Mouse (Mus musculus) hindbrain, postnatal 0 days (tissue): Measurements from ENCODE around the gene Fras1. TPM values are rescaled to one million over a fixed set of nuclear protein-coding genes. Genes with fewer than 3 reads are reported as not detected.

ENCODE experiments used
- ATAC-seq: fragments of 200-750 bp; cut with Nextera tagmentation; 2 replicates; pipeline ENCODE4 v1.8.0; 2017; ENCODE audit warnings: mild to moderate bottlenecking, moderate TSS enrichment, moderate library complexity
- DNase-seq: peaks from one replicate; pipeline ENCODE4 v3.0.0-alpha.2; 2015; ENCODE audit warnings: low spot score
- H3K27ac ChIP-seq: fragments of 300-500 bp; sonication (generic); 2 replicates; pipeline ENCODE4 v1.5.1; 2014; ENCODE audit warnings: mild to moderate bottlenecking
- H3K27me3 ChIP-seq: fragments of 300-500 bp; sonication (generic); 2 replicates; pipeline ENCODE4 v1.6.1; 2014; ENCODE audit warnings: low read length, mixed read lengths; ENCODE audit not compliant: insufficient read depth
- H3K36me3 ChIP-seq: fragments of 300-500 bp; sonication (generic); 2 replicates; pipeline ENCODE4 v1.6.1; 2014; ENCODE audit warnings: low read length, mixed read lengths; ENCODE audit not compliant: insufficient read depth
- H3K4me1 ChIP-seq: fragments of 300-500 bp; sonication (generic); 2 replicates; pipeline ENCODE4 v1.6.1; 2014; ENCODE audit warnings: antibody characterized with exemption, low read length, mixed read lengths; ENCODE audit not compliant: insufficient read depth
- H3K4me2 ChIP-seq: fragments of 300-500 bp; sonication (generic); 2 replicates; pipeline ENCODE4 v1.6.1; 2014; ENCODE audit warnings: low read depth, mild to moderate bottlenecking, low read length, moderate library complexity, mixed read lengths
- H3K4me3 ChIP-seq: fragments of 300-500 bp; sonication (generic); 2 replicates; pipeline ENCODE4 v1.5.1; 2014; ENCODE audit warnings: low read length
- H3K9ac ChIP-seq: fragments of 300-500 bp; sonication (generic); replicated peaks from 2 replicates; pipeline ENCODE4 v1.6.1; 2014; ENCODE audit warnings: mild to moderate bottlenecking, low read length, moderate library complexity, mixed read lengths
- H3K9me3 ChIP-seq: fragments of 300-500 bp; sonication (generic); 2 replicates; pipeline ENCODE4 v1.6.1; 2016; ENCODE audit warnings: low read length, mixed read lengths
- CTCF ChIP-seq: IDR thresholded peaks from 2 replicates; pipeline ENCODE4 v1.5.1; 2016; ENCODE audit warnings: antibody characterized with exemption, control low read depth, low read depth
- WGBS: fragments of 180-500 bp; shearing (Covaris S2); extraction: QIAGEN DNeasy Blood & Tissue Kit; methylation state at CpG from one replicate; pipeline ENCODE4 v1.1.7; 2014; 5-methylcytosine and 5-hydroxymethylcytosine counted together
- polyA plus RNA-seq: library from polyadenylated mRNA; unstranded; fragments of >200 nt; fragmentation: Nextera tagmentation; extraction: Ambion mirVana; gene quantifications from 2 replicates; pipeline ENCODE4 v1.2.1, GENCODE M21; 2015
- total RNA-seq: library from RNA; depleted of rRNA; stranded (reverse); fragments of >200 nt; gene quantifications from 2 replicates; pipeline ENCODE4 v1.2.3, GENCODE M21; 2014

Fras1 gene
- total and polyA plus RNA-seq, 2 experiments from 2014 or later, result 2.9 to 15.3 TPM

- no peak overlapping the region for H3K4me3 ChIP-seq
These were observed 426.2 kb downstream of the Fras1 start for GRCm38 (mm10) chr5:96799969-96800368.

GRCm38 (mm10) chr5:96802185-96802584 lies 428.4 kb downstream of the Fras1 start:
- H3K4me1 ChIP-seq, result no peaks in the 10 kb centered on the region
- H3K27ac ChIP-seq, result no peak overlapping the region
- H3K4me3 ChIP-seq, result no peak overlapping the region
- 34% methylated on average over 7 of the region's 7 CpGs for WGBS
- H3K36me3 ChIP-seq, result no peaks in the 10 kb centered on the region
- no peak for DNase-seq
- H3K4me2 ChIP-seq, result no peak overlapping the region
- no peak overlapping the region for H3K9ac ChIP-seq
- no peak for ATAC-seq
- no peaks in the 10 kb centered on the region for H3K9me3 ChIP-seq
- no peaks in the 10 kb centered on the region for H3K27me3 ChIP-seq
- TF ChIP-seq CTCF, result no peak

More at GRCm38 (mm10) chr5:96799969-96800368, 426.2 kb downstream of the Fras1 start:
- no peak for TF ChIP-seq CTCF
- Histone ChIP-seq H3K4me1 (no peaks in the 10 kb centered on the region), H3K9ac (no peak overlapping the region), H3K27ac (no peak overlapping the region), H3K9me3 (no peaks in the 10 kb centered on the region), H3K36me3 (no peaks in the 10 kb centered on the region), H3K27me3 (no peaks in the 10 kb centered on the region), H3K4me2 (no peak overlapping the region)
- ATAC-seq, result no peak
- WGBS, result 93% methylated on average over 9 of the region's 9 CpGs
- no peak for DNase-seq

GRCm38 (mm10) chr5:96803091-96803490 lies 429.3 kb downstream of the Fras1 start:
- Histone ChIP-seq H3K4me3 (no peak overlapping the region), H3K9ac (no peak overlapping the region), H3K9me3 (no peaks in the 10 kb centered on the region), H3K36me3 (no peaks in the 10 kb centered on the region), H3K27ac (no peak overlapping the region), H3K4me2 (no peak overlapping the region), H3K4me1 (no peaks in the 10 kb centered on the region), H3K27me3 (no peaks in the 10 kb centered on the region)
- TF ChIP-seq CTCF, result no peak
- 54% methylated on average over 3 of the region's 3 CpGs for WGBS
- DNase-seq (no peak), ATAC-seq (no peak)

GRCm38 (mm10) chr5:96804304-96804703 lies 430.5 kb downstream of the Fras1 start:
- Histone ChIP-seq H3K36me3 (no peaks in the 10 kb centered on the region), H3K9me3 (no peaks in the 10 kb centered on the region), H3K4me1 (no peaks in the 10 kb centered on the region), H3K27me3 (no peaks in the 10 kb centered on the region), H3K4me2 (no peak overlapping the region), H3K27ac (no peak overlapping the region), H3K4me3 (no peak overlapping the region), H3K9ac (no peak overlapping the region)
- no peak for ATAC-seq
- TF ChIP-seq CTCF, result no peak
- 83% methylated on average over 4 of the region's 4 CpGs for WGBS
- no peak for DNase-seq

GRCm38 (mm10) chr5:96804813-96805212 lies 431.1 kb downstream of the Fras1 start:
- H3K4me3 ChIP-seq, result no peak overlapping the region
- H3K9me3 ChIP-seq, result no peaks in the 10 kb centered on the region
- no peak for TF ChIP-seq CTCF
- H3K9ac ChIP-seq, result no peak overlapping the region
- WGBS, result 87% methylated on average over 3 of the region's 3 CpGs
- no peaks in the 10 kb centered on the region for H3K36me3 ChIP-seq
- no peaks in the 10 kb centered on the region for H3K27me3 ChIP-seq
- ATAC-seq (no peak), DNase-seq (no peak)
- H3K27ac ChIP-seq, result no peak overlapping the region
- no peaks in the 10 kb centered on the region for H3K4me1 ChIP-seq
- no peak overlapping the region for H3K4me2 ChIP-seq

- H3K36me3 ChIP-seq, result no peaks in the 10 kb centered on the region
- H3K4me3 ChIP-seq, result no peak overlapping the region
- WGBS, result 55% methylated on average over 4 of the region's 4 CpGs
- no peak for ATAC-seq
- no peaks in the 10 kb centered on the region for H3K27me3 ChIP-seq
- H3K9me3 ChIP-seq, result no peaks in the 10 kb centered on the region
- H3K4me2 ChIP-seq, result no peak overlapping the region
- no peak overlapping the region for H3K9ac ChIP-seq
- H3K4me1 ChIP-seq, result no peaks in the 10 kb centered on the region
- peak; percentile 64 for DNase-seq
- no peak for TF ChIP-seq CTCF
- H3K27ac ChIP-seq, result no peak overlapping the region
These were observed 436.9 kb downstream of the Fras1 start for GRCm38 (mm10) chr5:96810620-96811019.

- TF ChIP-seq CTCF, result no peak
- no peaks in the 10 kb centered on the region for H3K27me3 ChIP-seq
- no peak overlapping the region for H3K9ac ChIP-seq
- no peak for DNase-seq
- H3K4me3 ChIP-seq, result no peak overlapping the region
- no peak for ATAC-seq
- no peak overlapping the region for H3K4me2 ChIP-seq
- 88% methylated on average over 13 of the region's 13 CpGs for WGBS
- H3K36me3 ChIP-seq, result no peaks in the 10 kb centered on the region
- no peak overlapping the region for H3K27ac ChIP-seq
- H3K4me1 ChIP-seq, result no peaks in the 10 kb centered on the region
- H3K9me3 ChIP-seq, result no peaks in the 10 kb centered on the region
These were observed 451.1 kb downstream of the Fras1 start for GRCm38 (mm10) chr5:96824769-96825327.
